Mouse (Mus musculus) brown adipose tissue, adult 24 weeks (tissue): Measurements from ENCODE around the gene Tyw1. TPM values are rescaled to one million over a fixed set of nuclear protein-coding genes. Genes with fewer than 3 reads are reported as not detected.

Experiments
- H3K27ac ChIP-seq: fragments of 200-500 bp; replicated peaks from 2 replicates; pipeline ENCODE4 v1.5.1; 2012; ENCODE audit warnings: low read depth, mild to moderate bottlenecking, low read length
- H3K4me1 ChIP-seq: fragments of 200-500 bp; 2 replicates; pipeline ENCODE4 v1.6.1; 2012; ENCODE audit warnings: low read length, mixed read lengths; ENCODE audit not compliant: control insufficient read depth, insufficient read depth, insufficient read length
- H3K4me3 ChIP-seq: fragments of 200-500 bp; 2 replicates; pipeline ENCODE4 v1.5.1; 2012; ENCODE audit warnings: low read depth, mild to moderate bottlenecking, low read length, moderate library complexity; ENCODE audit not compliant: insufficient read depth
- polyA plus RNA-seq: library from polyadenylated mRNA; stranded (reverse); fragments of >200 nt; gene quantifications from 2 replicates; pipeline ENCODE4 v1.2.4, GENCODE M21; 2012; ENCODE audit not compliant: missing spikeins, insufficient read depth, insufficient read length

Gene Tyw1
- polyA plus RNA-seq, 1 experiment, result 6.5 TPM

- peaks cover 1% of the 10 kb centered on the region; the same call in 1 of the 2 replicates for H3K4me1 ChIP-seq
- H3K27ac ChIP-seq, result no peak overlapping the region
Measured at GRCm38 (mm10) chr5:130283079-130283732, 27.8 kb downstream of the Tyw1 start.

GRCm38 (mm10) chr5:130288106-130288505 is 32.7 kb downstream of the Tyw1 start:
- H3K4me1 ChIP-seq, result no peaks in the 10 kb centered on the region
- no peak overlapping the region for H3K4me3 ChIP-seq
- H3K27ac ChIP-seq, result no peak overlapping the region

More at GRCm38 (mm10) chr5:130283079-130283732, 27.8 kb downstream of the Tyw1 start:
- H3K4me3 ChIP-seq, result no peak overlapping the region

GRCm38 (mm10) chr5:130290242-130290641 is 34.8 kb downstream of the Tyw1 start:
- H3K27ac ChIP-seq, result no peak overlapping the region
- H3K4me1 ChIP-seq, result no peaks in the 10 kb centered on the region
- H3K4me3 ChIP-seq, result no peak overlapping the region

- Histone ChIP-seq H3K4me1 (no peaks in the 10 kb centered on the region), H3K27ac (no peak overlapping the region), H3K4me3 (no peak overlapping the region)
Measured at GRCm38 (mm10) chr5:130290775-130291174, 35.4 kb downstream of the Tyw1 start.

- H3K4me1 ChIP-seq, result no peaks in the 10 kb centered on the region
- no peak overlapping the region for H3K27ac ChIP-seq
- no peak overlapping the region for H3K4me3 ChIP-seq
Measured at GRCm38 (mm10) chr5:130292976-130293375, 37.6 kb downstream of the Tyw1 start.

GRCm38 (mm10) chr5:130293941-130294340 is 38.5 kb downstream of the Tyw1 start:
- no peaks in the 10 kb centered on the region for H3K4me1 ChIP-seq
- H3K4me3 ChIP-seq, result no peak overlapping the region
- no peak overlapping the region for H3K27ac ChIP-seq

GRCm38 (mm10) chr5:130294598-130294997 is 39.2 kb downstream of the Tyw1 start:
- no peak overlapping the region for H3K4me3 ChIP-seq
- no peak overlapping the region for H3K27ac ChIP-seq
- H3K4me1 ChIP-seq, result no peaks in the 10 kb centered on the region

- Histone ChIP-seq H3K4me1 (no peaks in the 10 kb centered on the region), H3K4me3 (no peak overlapping the region), H3K27ac (no peak overlapping the region)
Measured at GRCm38 (mm10) chr5:130296071-130296470, 40.7 kb downstream of the Tyw1 start.

- Histone ChIP-seq H3K27ac (no peak overlapping the region), H3K4me3 (no peak overlapping the region), H3K4me1 (no peaks in the 10 kb centered on the region)
Measured at GRCm38 (mm10) chr5:130298831-130299460, 43.5 kb downstream of the Tyw1 start.

- H3K4me1 ChIP-seq, result no peaks in the 10 kb centered on the region
- H3K27ac ChIP-seq, result no peak overlapping the region
- H3K4me3 ChIP-seq, result no peak overlapping the region
Measured at GRCm38 (mm10) chr5:130299526-130299925, 44.1 kb downstream of the Tyw1 start.

GRCm38 (mm10) chr5:130303611-130304010 is 48.2 kb downstream of the Tyw1 start:
- Histone ChIP-seq H3K4me1 (no peaks in the 10 kb centered on the region), H3K4me3 (no peak overlapping the region), H3K27ac (no peak overlapping the region)

GRCm38 (mm10) chr5:130307921-130308320 is 52.5 kb downstream of the Tyw1 start:
- H3K4me1 ChIP-seq, result no peaks in the 10 kb centered on the region
- no peak overlapping the region for H3K27ac ChIP-seq
- H3K4me3 ChIP-seq, result no peak overlapping the region

- H3K4me1 ChIP-seq, result no peaks in the 10 kb centered on the region
- no peak overlapping the region for H3K4me3 ChIP-seq
- no peak overlapping the region for H3K27ac ChIP-seq
Measured at GRCm38 (mm10) chr5:130310077-130310476, 54.7 kb downstream of the Tyw1 start.

- H3K4me3 ChIP-seq, result no peak overlapping the region
- H3K27ac ChIP-seq, result no peak overlapping the region
- no peaks in the 10 kb centered on the region for H3K4me1 ChIP-seq
Measured at GRCm38 (mm10) chr5:130310827-130311226, 55.4 kb downstream of the Tyw1 start.

GRCm38 (mm10) chr5:130313488-130313887 is 58.1 kb downstream of the Tyw1 start:
- no peaks in the 10 kb centered on the region for H3K4me1 ChIP-seq
- H3K27ac ChIP-seq, result no peak overlapping the region
- H3K4me3 ChIP-seq, result no peak overlapping the region

- Histone ChIP-seq H3K4me1 (no peaks in the 10 kb centered on the region), H3K4me3 (no peak overlapping the region), H3K27ac (no peak overlapping the region)
Measured at GRCm38 (mm10) chr5:130314926-130315325, 59.5 kb downstream of the Tyw1 start.
